Comparison of ENCODE assay signal across 8 mouse cellular contexts in genomic region chr12:29907056-29907455, GRCm38 (mm10). TPM values are rescaled to one million over a fixed set of nuclear protein-coding genes. Genes with fewer than 3 reads are reported as not detected.
DNase-seq lines count a peak whose midpoint lies in the region; ATAC-seq and TF ChIP-seq lines count a peak whose summit lies in the region.

No protein-coding gene starts in this region.

- H3K27ac ChIP-seq in cerebellum, adult 2 months (ENCODE audit: insufficient read depth, low read length): no peak overlapping the region
- no peak overlapping the region for H3K27ac ChIP-seq in hindbrain, embryonic 14.5 days
- H3K27ac ChIP-seq in limb, embryonic 11.5 days (replicated peaks; ENCODE audit: low read depth, low read length): no peak overlapping the region

- H3K4me2 ChIP-seq in hindbrain, embryonic 14.5 days (replicated peaks): no peak overlapping the region
- H3K4me2 ChIP-seq in limb, embryonic 11.5 days (ENCODE audit: low read depth, severe bottlenecking): no peak overlapping the region

- H3K36me3 ChIP-seq in hindbrain, embryonic 14.5 days (replicated peaks; ENCODE audit: control insufficient read depth, insufficient read depth): peaks cover 30% of the 10 kb centered on the region
- no peaks in the 10 kb centered on the region for H3K36me3 ChIP-seq in limb, embryonic 11.5 days (ENCODE audit: control insufficient read depth, insufficient read depth, low read length)

- H3K4me3 ChIP-seq in cerebellum, adult 2 months (replicated peaks; ENCODE audit: insufficient read depth, low read depth, low read length): no peak overlapping the region
- no peak overlapping the region for H3K4me3 ChIP-seq in hindbrain, embryonic 14.5 days (replicated peaks; ENCODE audit: low read length)
- no peak overlapping the region for H3K4me3 ChIP-seq in limb, embryonic 11.5 days (ENCODE audit: low read depth, low read length)

- TF ChIP-seq POLR2A in cerebellum, adult 2 months (IDR thresholded peaks at IDR 0.05; ENCODE audit: borderline replicate concordance, insufficient read depth, low read length): no peak

- DNase-seq in cerebellum, adult 2 months: peak; percentile 36 to 48
- no peak for DNase-seq in cerebellum, adult 11-12 months
- peak; percentile 82 for DNase-seq in adipocyte (ENCODE audit: low spot score)
- DNase-seq in fat pad, adult 2 months (ENCODE audit: extremely low read depth, low read depth, low spot score): peak; percentile 18
- peak; percentile 61 for DNase-seq in hindbrain, embryonic 14.5 days (ENCODE audit: low spot score)
- peak; percentile 51 for DNase-seq in limb, embryonic 11.5 days (ENCODE audit: low spot score)
- DNase-seq in ovary, adult 18-20 months (ENCODE audit: low spot score): peak; percentile 66
- DNase-seq in spleen, postnatal 14 days (ENCODE audit: low spot score in 2 of 2): no peak

- peak; percentile 53 for TF ChIP-seq CTCF in cerebellum, adult 2 months (IDR thresholded peaks at IDR 0.05; ENCODE audit: borderline replicate concordance, insufficient read depth, low read depth, low read length)

- WGBS in cerebellum, adult 2 months: 66% methylated on average over 2 of the region's 2 CpGs
- WGBS in hindbrain, embryonic 14.5 days: 58% methylated on average over 2 of the region's 2 CpGs
- WGBS in limb, embryonic 11.5 days: 49% methylated on average over 2 of the region's 2 CpGs

- ATAC-seq in hindbrain, embryonic 14.5 days (ENCODE audit: low FRiP score): no peak
- no peak for ATAC-seq in limb, embryonic 11.5 days (ENCODE audit: insufficient number of reproducible peaks, low FRiP score, low TSS enrichment, low read depth)

- H3K27me3 ChIP-seq in cerebellum, adult 2 months (ENCODE audit: control insufficient read depth, insufficient read depth, low read length): no peaks in the 10 kb centered on the region
- H3K27me3 ChIP-seq in hindbrain, embryonic 14.5 days (ENCODE audit: control insufficient read depth, insufficient read depth, low read length): no peaks in the 10 kb centered on the region
- no peaks in the 10 kb centered on the region for H3K27me3 ChIP-seq in limb, embryonic 11.5 days (ENCODE audit: control insufficient read depth, insufficient read depth, low read length)

- no peak overlapping the region for H3K9ac ChIP-seq in hindbrain, embryonic 14.5 days
- H3K9ac ChIP-seq in limb, embryonic 11.5 days (ENCODE audit: low read length): no peak overlapping the region

- H3K4me1 ChIP-seq in cerebellum, adult 2 months (ENCODE audit: control insufficient read depth, insufficient read depth, low read length): peaks cover 15% of the 10 kb centered on the region
- H3K4me1 ChIP-seq in hindbrain, embryonic 14.5 days (replicated peaks; ENCODE audit: control insufficient read depth, insufficient read depth, low read length): no peaks in the 10 kb centered on the region
- no peaks in the 10 kb centered on the region for H3K4me1 ChIP-seq in limb, embryonic 11.5 days (ENCODE audit: control insufficient read depth, insufficient read depth, low read length)

- H3K9me3 ChIP-seq in hindbrain, embryonic 14.5 days (ENCODE audit: control insufficient read depth, low read length): no peaks in the 10 kb centered on the region
- no peaks in the 10 kb centered on the region for H3K9me3 ChIP-seq in limb, embryonic 11.5 days (ENCODE audit: control insufficient read depth, low read length)

RNA-seq across cellular contexts. Expression of gene Pxdn, which starts 30.4 kb away (rescaled TPM):
- polyA plus RNA-seq in cerebellum, adult 2 months (2012; rRNA removed): 11.9 and 12.1 TPM in 2 replicates
- polyA plus RNA-seq in hindbrain, embryonic 14.5 days (2014; fragmentation: Nextera tagmentation; extraction: Ambion mirVana): 60.0 and 65.3 TPM in 2 replicates
- 134 and 146 TPM in 2 replicates for polyA plus RNA-seq in limb, embryonic 11.5 days (2014; fragmentation: Nextera tagmentation; extraction: Ambion mirVana)

Comparison
In these comparisons a context has a peak if more than half of its experiments do, and no peak if none do; other contexts are left out.
1. DNase-seq: peak in cerebellum, adult 2 months (2 of 2), adipocyte (single experiment), fat pad, adult 2 months (single experiment), hindbrain, embryonic 14.5 days (single experiment), limb, embryonic 11.5 days (single experiment) and ovary, adult 18-20 months (single experiment); none in cerebellum, adult 11-12 months (single experiment) and spleen, postnatal 14 days (0 of 2).